Mouse (Mus musculus) layer of hippocampus, postnatal 14 days (tissue): Measurements from ENCODE around the gene Cdnf. TPM values are rescaled to one million over a fixed set of nuclear protein-coding genes. Genes with fewer than 3 reads are reported as not detected.

Experiments
- DNase-seq, 2 experiments: peaks; one replicate each; pipeline ENCODE4 v3.0.0; 2021 to 2022; ENCODE audit warnings: low spot score in 2 of 2, mixed read lengths in 1 of 2
- long read RNA-seq, 2 experiments: library from polyadenylated mRNA; stranded (forward); transcript quantifications; one replicate each; pipeline ENCODE4 v2.0.0; 2021
- total RNA-seq, 2 experiments: library from RNA; stranded (reverse); gene quantifications; 2 replicates each; pipeline ENCODE4 v1.2.3; 2021

Gene Cdnf
- 1 to 10 TPM in 1 of 2 experiments, under 1 TPM in 1; 0.99 to 2.0 TPM for total RNA-seq
- long read RNA-seq, experiment 1, partial matches to known transcripts: 0 of 1 reads
- long read RNA-seq, experiment 1, other reads (novel, unspliced or antisense): 1 of 1 reads
- long read RNA-seq, experiment 2: 0 reads

DNA sequence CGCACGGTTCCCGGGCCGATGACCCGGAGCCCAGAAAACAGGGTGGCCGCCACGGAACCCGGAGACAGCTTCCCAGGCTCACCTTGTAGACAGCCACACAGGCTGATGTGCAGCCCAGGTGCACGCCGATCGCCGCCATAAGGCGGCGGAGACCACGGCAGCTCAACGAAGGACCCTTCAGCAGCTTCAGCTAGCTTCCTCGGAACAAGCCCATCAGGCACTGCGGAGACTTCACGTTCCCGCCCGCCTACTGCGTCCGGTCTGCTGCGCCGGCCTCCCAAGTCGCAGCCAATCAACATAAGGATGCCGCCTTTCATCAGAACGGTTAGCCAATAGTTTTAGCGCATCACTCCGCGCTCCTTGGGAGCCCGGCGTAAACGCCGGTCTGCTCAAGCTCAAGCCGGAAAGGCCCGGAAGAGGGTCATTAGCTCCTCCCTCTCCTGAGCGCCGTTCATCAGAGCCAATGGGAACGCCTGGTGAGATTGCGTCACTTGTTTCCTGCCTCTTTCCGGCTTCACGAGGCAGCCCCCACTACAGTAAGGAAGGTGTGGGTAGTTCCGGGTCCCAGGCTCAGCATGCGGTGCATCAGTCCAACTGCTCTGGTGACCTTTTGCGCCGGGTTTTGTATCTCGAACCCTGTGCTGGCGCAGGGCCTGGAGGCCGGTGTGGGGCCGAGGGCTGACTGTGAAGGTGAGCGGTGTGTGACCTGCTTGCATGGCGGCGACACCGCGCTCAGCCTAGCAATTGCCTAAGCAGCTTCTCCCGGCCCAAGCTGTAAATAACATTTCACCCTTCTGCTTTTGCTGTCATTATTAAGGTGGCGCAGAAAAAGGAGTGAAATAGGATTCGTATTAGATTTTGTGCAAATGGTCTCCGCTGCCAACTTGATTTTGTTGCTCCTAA, at the start of gene Cdnf, which contains the start of the genes Gm45902 and Hspa14:
TSS of gene Cdnf (plus strand) at position 479 of the 903 bp plus-strand sequence.
TSS of gene Gm45902 (minus strand) at position 239 of the 903 bp plus-strand sequence.
TSS of gene Hspa14 (minus strand) at position 263 of the 903 bp plus-strand sequence.
- peak; percentile 94 to 98 for DNase-seq

GRCm38 (mm10) chr2:3473891-3474290, 38.9 kb upstream of the Cdnf start:
- no peak for DNase-seq

- DNase-seq: peak; percentile 60 to 62
Measured at GRCm38 (mm10) chr2:3474361-3474805, 38.4 kb upstream of the Cdnf start.

GRCm38 (mm10) chr2:3474861-3475283, 38.0 kb upstream of the Cdnf start, which contains the start of gene Suv39h2:
Gene Suv39h2, minus strand, starts transcription at chr2:3475031.
- peak; percentile 95 to 97 for DNase-seq

DNA sequence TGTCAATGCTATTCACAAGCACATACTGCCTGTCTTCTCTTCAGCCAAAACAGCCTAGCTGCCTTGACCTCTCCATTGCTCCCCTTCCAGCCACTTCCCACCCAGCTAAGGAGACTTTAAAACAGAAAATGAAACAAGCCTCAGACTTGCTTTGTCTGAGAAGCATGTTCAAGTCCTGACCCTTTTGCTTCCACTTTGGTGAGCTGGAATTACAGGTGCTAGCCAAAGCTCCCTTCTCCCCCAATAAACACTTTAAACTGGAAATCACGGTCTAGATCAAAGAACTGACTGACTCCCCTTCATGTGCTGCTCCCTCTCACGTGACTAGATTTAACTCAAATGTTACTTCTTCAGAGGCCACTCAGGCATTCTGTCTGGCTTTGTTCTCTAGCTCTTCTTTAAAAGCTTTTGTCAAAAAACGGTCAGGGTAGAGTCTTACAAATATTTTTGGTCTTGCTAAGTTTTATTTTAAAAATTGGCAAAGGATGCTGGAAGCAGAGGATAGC, 37.0 kb upstream of the Cdnf start:
- DNase-seq: no peak

DNA sequence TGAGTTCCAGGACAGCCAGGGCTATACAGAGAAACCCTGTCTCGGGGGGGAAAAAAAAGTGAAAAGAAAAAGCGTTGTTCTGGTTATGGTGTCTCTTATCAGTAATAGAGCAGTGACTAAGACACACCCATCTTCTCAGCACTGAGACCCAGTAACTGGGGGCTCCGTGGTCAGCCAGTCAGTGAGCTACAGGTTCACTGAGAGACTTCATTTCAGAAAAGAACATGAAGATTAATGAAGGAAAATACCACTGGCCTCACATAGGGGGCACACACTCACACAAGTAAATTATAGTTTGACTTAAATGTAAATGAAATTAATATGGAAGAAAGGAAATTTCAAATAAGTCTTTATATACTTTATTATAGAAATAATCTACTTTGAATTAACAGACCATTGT, 32.6 kb upstream of the Cdnf start:
- DNase-seq: no peak

- DNase-seq: no peak
Measured at GRCm38 (mm10) chr2:3489816-3490215, 23.0 kb upstream of the Cdnf start.

DNA sequence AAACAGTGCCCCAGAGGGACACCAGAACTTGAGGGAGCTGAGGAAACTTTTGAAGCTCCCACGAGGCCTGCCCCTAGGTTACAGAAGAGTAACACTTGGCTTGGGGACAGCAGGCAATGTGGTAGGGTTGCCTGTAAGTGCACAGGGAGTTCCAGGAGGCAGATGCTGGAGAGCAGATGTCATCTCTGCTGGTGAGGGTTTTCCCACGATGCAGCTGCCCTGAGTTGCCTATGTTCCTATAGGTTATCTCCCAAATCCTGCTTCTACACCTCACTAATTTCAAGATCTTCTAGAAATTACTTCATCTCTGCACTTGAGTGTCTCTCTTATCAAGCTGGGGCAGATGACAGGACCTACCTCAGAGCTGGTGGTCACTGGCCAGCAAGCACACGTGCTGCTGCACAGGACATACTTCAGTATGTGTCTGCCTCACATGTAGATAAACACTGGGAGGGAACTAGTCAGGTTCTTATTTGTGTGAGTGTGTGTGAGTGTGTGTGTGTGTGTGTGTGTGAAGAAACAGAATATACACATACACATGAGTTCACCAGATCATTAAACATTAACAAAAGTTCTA, 18.9 kb upstream of the Cdnf start:
- DNase-seq: no peak

DNA sequence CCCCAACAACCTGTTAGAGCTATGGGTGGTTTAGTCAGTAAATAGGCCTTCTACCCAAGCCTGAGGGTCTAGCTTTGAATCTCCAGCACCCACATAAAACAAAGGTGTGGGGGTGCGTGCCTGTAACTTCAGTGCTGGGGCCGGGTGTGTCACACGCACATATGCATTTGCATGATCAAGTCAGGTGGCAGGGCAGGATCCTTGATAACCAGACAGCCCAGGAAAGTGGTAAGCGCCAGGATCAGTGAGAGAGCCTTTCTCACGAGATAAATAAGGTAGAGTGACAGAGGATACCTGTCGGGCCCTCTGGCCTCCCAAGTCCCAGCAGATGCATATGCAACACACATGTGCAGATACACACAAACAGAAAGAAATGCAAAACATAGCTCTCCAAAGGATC, 13.3 kb upstream of the Cdnf start:
- no peak for DNase-seq

GRCm38 (mm10) chr2:3500886-3501285, 11.9 kb upstream of the Cdnf start:
- DNase-seq: no peak

DNA sequence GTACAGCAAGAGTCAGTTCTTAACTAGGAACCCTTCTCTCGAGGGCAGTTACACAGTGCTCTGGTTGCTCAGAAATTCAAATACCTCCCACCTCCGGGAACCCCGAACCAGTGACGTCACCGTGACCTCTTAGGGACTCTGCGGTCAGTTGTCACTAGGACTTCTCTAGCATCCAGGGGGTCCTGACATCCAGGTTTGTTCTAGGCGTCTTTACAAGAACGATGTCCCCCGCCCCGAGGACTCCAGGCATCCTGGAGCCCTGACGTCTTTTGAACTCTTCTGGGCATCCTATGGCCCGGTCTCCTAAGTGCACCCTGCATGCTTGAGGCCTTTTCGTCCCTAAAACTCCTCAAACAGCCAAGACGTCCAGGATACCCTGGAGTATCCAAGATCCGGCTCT, 754 bp upstream of the Cdnf start:
- DNase-seq: peak in 1 of 2 experiments; percentile 19

DNA sequence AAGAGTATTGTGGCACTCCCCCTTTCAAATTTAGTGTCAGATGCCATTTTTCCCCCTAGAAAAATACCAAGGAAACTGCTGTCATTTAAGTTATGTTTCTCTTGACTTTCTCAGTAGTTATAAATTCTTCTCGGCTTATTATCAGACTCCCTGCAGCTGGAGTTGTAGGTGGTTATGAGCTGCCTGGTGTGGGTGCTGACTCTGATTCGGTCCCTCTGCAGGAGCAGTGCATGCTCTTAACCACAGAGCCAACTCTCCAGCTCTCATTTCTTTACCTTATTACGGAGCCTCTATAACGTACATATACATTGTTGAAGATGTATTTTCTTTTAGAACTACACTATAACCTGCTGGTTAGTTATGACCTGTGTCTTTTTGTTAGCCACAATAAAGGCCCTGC, 9.7 kb downstream of the Cdnf start:
- no peak for DNase-seq

DNA sequence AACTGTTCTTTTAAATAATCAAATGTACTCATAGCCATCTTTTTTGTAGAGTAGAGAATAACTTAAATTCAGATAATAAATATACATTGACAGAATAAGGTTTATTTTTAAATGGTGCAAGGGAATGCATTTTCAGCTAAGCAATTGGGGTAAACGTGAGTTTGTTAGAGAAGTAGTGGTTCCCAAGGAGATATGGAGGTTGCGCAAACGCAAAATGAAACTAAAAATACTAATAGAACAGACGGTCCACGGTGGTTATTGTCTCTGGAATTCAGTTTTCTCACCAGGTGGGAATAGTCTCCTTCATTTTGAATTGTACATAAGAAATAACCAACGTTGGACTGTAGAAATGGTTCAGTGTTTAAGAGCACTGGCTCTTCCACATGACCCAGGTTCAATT, 13.5 kb downstream of the Cdnf start:
- DNase-seq: no peak

- DNase-seq: no peak
Measured at GRCm38 (mm10) chr2:3541307-3542079, 28.7 kb downstream of the Cdnf start.

DNA sequence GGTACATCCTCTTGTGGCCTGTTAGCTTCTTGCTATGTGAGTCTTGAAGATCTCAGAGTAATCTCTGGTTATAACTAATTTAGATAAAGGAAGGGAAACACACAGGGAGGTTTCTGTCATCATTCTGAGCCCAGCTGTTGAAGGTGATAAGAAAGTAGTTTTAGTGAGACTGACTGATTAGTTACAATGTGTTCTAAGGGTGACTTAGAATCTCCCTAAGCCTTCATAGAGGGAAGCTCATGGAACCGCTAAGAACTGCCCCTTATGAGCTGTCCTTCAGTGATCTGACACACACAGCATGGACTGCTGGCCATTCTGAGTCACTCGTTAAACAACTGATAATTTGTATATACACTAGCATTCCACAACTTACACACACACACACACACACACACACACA, 33.2 kb downstream of the Cdnf start:
- DNase-seq: no peak

DNA sequence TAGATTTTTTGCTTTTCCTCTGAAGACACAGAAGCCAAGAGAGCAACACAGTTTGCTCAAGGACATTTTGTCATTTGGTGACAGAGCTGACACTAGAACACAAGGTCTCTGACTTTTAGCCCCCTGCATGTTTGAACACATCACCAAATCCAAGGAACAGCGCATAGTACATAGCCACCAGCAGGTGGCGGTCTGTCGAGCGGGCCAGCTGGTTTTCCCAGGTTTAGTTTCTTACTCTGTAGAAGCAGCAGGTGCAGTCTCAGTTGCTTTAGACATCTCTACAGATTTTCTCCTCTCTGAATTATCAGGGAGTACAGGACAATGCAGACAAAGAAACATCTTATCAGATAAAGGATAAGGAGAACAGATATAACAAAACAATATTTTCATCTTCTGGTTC, 33.8 kb downstream of the Cdnf start:
- DNase-seq: peak; percentile 31 to 65

GRCm38 (mm10) chr2:3570186-3570585, 57.4 kb downstream of the Cdnf start, which contains the start of gene Fam107b:
Gene Fam107b, plus strand, starts transcription at chr2:3570488.
- DNase-seq: no peak

- no peak for DNase-seq
Measured at GRCm38 (mm10) chr2:3570606-3571005, 57.8 kb downstream of the Cdnf start.

- no peak for DNase-seq
Measured at GRCm38 (mm10) chr2:3573883-3574282, 61.1 kb downstream of the Cdnf start.

- DNase-seq: peak in 1 of 2 experiments; percentile 26
Measured at GRCm38 (mm10) chr2:3575140-3575539, 62.3 kb downstream of the Cdnf start.
